Mouse (Mus musculus) limb, embryonic 14.5 days (tissue): ENCODE measurements around the gene Tac1. TPM values are rescaled to one million over a fixed set of nuclear protein-coding genes. Genes with fewer than 3 reads are reported as not detected.
"Not testable (repeated sequence)": the region's sequence is repeated elsewhere in the genome, so short reads cannot be mapped to it uniquely, and the experiment has no call there.

ENCODE experiments used
- ATAC-seq: fragments of 200-750 bp; cut with Nextera tagmentation; 2 replicates; pipeline ENCODE4 v1.8.0; 2017; ENCODE audit warnings: low read depth, moderate number of reproducible peaks, moderate TSS enrichment; ENCODE audit not compliant: low FRiP score
- DNase-seq: peaks from one replicate; pipeline ENCODE4 v3.0.0-alpha.2; 2015; ENCODE audit warnings: low spot score
- H3K27ac ChIP-seq: fragments of 300-500 bp; sonication (generic); replicated peaks from 2 replicates; pipeline ENCODE4 v1.5.1; 2014; ENCODE audit warnings: low read depth, mild to moderate bottlenecking, low read length, moderate library complexity, mixed read lengths
- H3K27me3 ChIP-seq: fragments of 300-500 bp; sonication (generic); 2 replicates; pipeline ENCODE4 v1.6.1; 2014; ENCODE audit warnings: low read length, mixed read lengths; ENCODE audit not compliant: control insufficient read depth, insufficient read depth
- H3K36me3 ChIP-seq: fragments of 300-500 bp; sonication (generic); 2 replicates; pipeline ENCODE4 v1.6.1; 2014; ENCODE audit warnings: mild to moderate bottlenecking, low read length, moderate library complexity, mixed read lengths; ENCODE audit not compliant: control insufficient read depth, insufficient read depth
- H3K4me1 ChIP-seq: fragments of 300-500 bp; sonication (generic); 2 replicates; pipeline ENCODE4 v1.6.1; 2014; ENCODE audit warnings: antibody characterized with exemption, low read length, mixed read lengths; ENCODE audit not compliant: control insufficient read depth, insufficient read depth
- H3K4me2 ChIP-seq: fragments of 300-500 bp; sonication (generic); replicated peaks from 2 replicates; pipeline ENCODE4 v1.6.1; 2014; ENCODE audit warnings: low read depth, mild to moderate bottlenecking, low read length, moderate library complexity; ENCODE audit not compliant: severe bottlenecking
- H3K4me3 ChIP-seq: fragments of 300-500 bp; sonication (generic); replicated peaks from 2 replicates; pipeline ENCODE4 v1.5.1; 2014; ENCODE audit warnings: low read length
- H3K9ac ChIP-seq: fragments of 300-500 bp; sonication (generic); 2 replicates; pipeline ENCODE4 v1.6.1; 2014; ENCODE audit warnings: mild to moderate bottlenecking, low read depth, low read length, moderate library complexity; ENCODE audit not compliant: severe bottlenecking
- H3K9me3 ChIP-seq: fragments of 300-500 bp; sonication (generic); 2 replicates; pipeline ENCODE4 v1.6.1; 2016; ENCODE audit warnings: low read length; ENCODE audit not compliant: control insufficient read depth
- POLR2A ChIP-seq: fragments of 200-500 bp; IDR thresholded peaks from 2 replicates; pipeline ENCODE4 v1.8.0; 2012; ENCODE audit warnings: inconsistent platforms, mild to moderate bottlenecking, moderate library complexity, borderline replicate concordance; ENCODE audit not compliant: insufficient read depth, insufficient read length; ENCODE audit errors: extremely low read depth
- WGBS: fragments of 180-500 bp; shearing (Covaris S2); extraction: QIAGEN DNeasy Blood & Tissue Kit; methylation state at CpG from one replicate; pipeline ENCODE4 v1.1.7; 2014; 5-methylcytosine and 5-hydroxymethylcytosine counted together
- polyA plus RNA-seq, 2 experiments: library from polyadenylated mRNA; depleted of rRNA in 1 of 2; stranded (reverse) in 1 of 2; unstranded in 1 of 2; fragments of >200 nt; fragmentation: Nextera tagmentation in 1 of 2; extraction: Ambion mirVana in 1 of 2; gene quantifications; 2 replicates each; pipeline versions ENCODE4 v1.2.1 to v1.2.3; 2012 to 2014

Tac1 gene
- polyA plus RNA-seq (2012; rRNA removed) (15.0 and 15.5 TPM in 2 replicates), polyA plus RNA-seq (2014; fragmentation: Nextera tagmentation; extraction: Ambion mirVana) (31.0 and 31.7 TPM in 2 replicates)

- no peak for TF ChIP-seq POLR2A
- ATAC-seq: peak; percentile 55; the same call in 1 of the 2 replicates
- peak within 1 kb of the TSS; percentile 69 for H3K4me2 ChIP-seq
- peaks cover 25% of the 10 kb centered on the region; the same call in 1 of the 2 replicates for H3K4me1 ChIP-seq
- H3K9me3 ChIP-seq: no peaks in the 10 kb centered on the region
- no peak for DNase-seq
- peaks cover 32% of the 10 kb centered on the region for H3K27me3 ChIP-seq
- H3K4me3 ChIP-seq: peak within 1 kb of the TSS; percentile 39
- no peaks in the 10 kb centered on the region for H3K36me3 ChIP-seq
- H3K9ac ChIP-seq: peak within 1 kb of the TSS; percentile 36
- no peak within 1 kb of the TSS for H3K27ac ChIP-seq
- under 1% methylated on average over 37 of the region's 37 CpGs for WGBS
Observed at GRCm38 (mm10) chr6:7554829-7555391, at the start of gene Tac1. Tac1 (plus strand) TSS chr6:7554879.

- ATAC-seq, DNase-seq, H3K27me3 ChIP-seq, H3K4me2 ChIP-seq, H3K9me3 ChIP-seq, H3K27ac ChIP-seq, H3K4me3 ChIP-seq, H3K9ac ChIP-seq, H3K36me3 ChIP-seq, H3K4me1 ChIP-seq: not testable (repeated sequence)
- 87% methylated on average over 2 of the region's 2 CpGs for WGBS
Observed at GRCm38 (mm10) chr6:7543511-7543910, 11.2 kb upstream of the Tac1 start.

- H3K4me1 ChIP-seq: peaks cover 25% of the 10 kb centered on the region; the same call in 1 of the 2 replicates
- peak overlapping the region; percentile 69 for H3K4me2 ChIP-seq
- H3K9me3 ChIP-seq: no peaks in the 10 kb centered on the region
- H3K4me3 ChIP-seq: peak overlapping the region; percentile 39
- no peak for TF ChIP-seq POLR2A
- 3% methylated on average over 25 of the region's 25 CpGs for WGBS
- H3K36me3 ChIP-seq: no peaks in the 10 kb centered on the region
- ATAC-seq (no peak), DNase-seq (no peak)
- peaks cover 32% of the 10 kb centered on the region for H3K27me3 ChIP-seq
- H3K9ac ChIP-seq: 0 out of 2 replicates have a peak overlapping the region, but pooled peaks have one; percentile 12
- H3K27ac ChIP-seq: no peak overlapping the region
Observed at GRCm38 (mm10) chr6:7555688-7556476, 1.2 kb downstream of the Tac1 start.

- DNase-seq (no peak), ATAC-seq (no peak)
- H3K27me3 ChIP-seq: peaks cover 32% of the 10 kb centered on the region
- H3K4me2 ChIP-seq: 0 out of 2 replicates have a peak overlapping the region, but pooled peaks have one; percentile 2
- H3K9ac ChIP-seq: no peak overlapping the region
- H3K9me3 ChIP-seq: no peaks in the 10 kb centered on the region
- H3K27ac ChIP-seq: no peak overlapping the region
- peaks cover 25% of the 10 kb centered on the region; the same call in 1 of the 2 replicates for H3K4me1 ChIP-seq
- TF ChIP-seq POLR2A: no peak
- H3K36me3 ChIP-seq: no peaks in the 10 kb centered on the region
- H3K4me3 ChIP-seq: no peak overlapping the region
Observed at GRCm38 (mm10) chr6:7558164-7558563, 3.5 kb downstream of the Tac1 start.

- WGBS: 59% methylated on average over 6 of the region's 6 CpGs
- H3K9me3 ChIP-seq: no peaks in the 10 kb centered on the region
- no peak overlapping the region for H3K4me3 ChIP-seq
- no peak for TF ChIP-seq POLR2A
- DNase-seq (no peak), ATAC-seq (no peak)
- no peaks in the 10 kb centered on the region for H3K27me3 ChIP-seq
- no peaks in the 10 kb centered on the region for H3K36me3 ChIP-seq
- H3K9ac ChIP-seq: no peak overlapping the region
- 0 out of 2 replicates have a peak, but pooled peaks cover 5% of the 10 kb centered on the region for H3K4me1 ChIP-seq
- H3K4me2 ChIP-seq: no peak overlapping the region
- no peak overlapping the region for H3K27ac ChIP-seq
Observed at GRCm38 (mm10) chr6:7562524-7562923, 7.8 kb downstream of the Tac1 start.
